Mouse (Mus musculus) forebrain, embryonic 12.5 days (tissue): Measurements from ENCODE around the gene Trim67. TPM values are rescaled to one million over a fixed set of nuclear protein-coding genes. Genes with fewer than 3 reads are reported as not detected.

ENCODE experiments used
- ATAC-seq: fragments of 200-750 bp; cut with Nextera tagmentation; 2 replicates; pipeline ENCODE4 v1.8.0; 2017; ENCODE audit warnings: moderate TSS enrichment; ENCODE audit not compliant: low FRiP score
- H3K27ac ChIP-seq: fragments of 300-500 bp; sonication (generic); 2 replicates; pipeline ENCODE4 v1.5.1; 2016; ENCODE audit warnings: mild to moderate bottlenecking
- H3K27me3 ChIP-seq: fragments of 300-500 bp; sonication (generic); 2 replicates; pipeline ENCODE4 v1.6.1; 2016; ENCODE audit warnings: mild to moderate bottlenecking
- H3K36me3 ChIP-seq: fragments of 300-500 bp; sonication (generic); replicated peaks from 2 replicates; pipeline ENCODE4 v1.6.1; 2016; ENCODE audit warnings: mild to moderate bottlenecking
- H3K4me1 ChIP-seq: fragments of 300-500 bp; sonication (generic); 2 replicates; pipeline ENCODE4 v1.6.1; 2016
- H3K4me2 ChIP-seq: fragments of 300-500 bp; sonication (generic); 2 replicates; pipeline ENCODE4 v1.6.1; 2016; ENCODE audit warnings: mild to moderate bottlenecking, moderate library complexity
- H3K4me3 ChIP-seq: fragments of 300-500 bp; sonication (generic); replicated peaks from 2 replicates; pipeline ENCODE4 v1.5.1; 2016; ENCODE audit warnings: mild to moderate bottlenecking
- H3K9ac ChIP-seq: fragments of 300-500 bp; sonication (generic); 2 replicates; pipeline ENCODE4 v1.6.1; 2016; ENCODE audit warnings: mild to moderate bottlenecking
- H3K9me3 ChIP-seq: fragments of 300-500 bp; sonication (generic); 2 replicates; pipeline ENCODE4 v1.6.1; 2016
- WGBS: fragments of 180-500 bp; shearing (Covaris S2); methylation state at CpG from one replicate; pipeline ENCODE4 v1.1.7; 2016; 5-methylcytosine and 5-hydroxymethylcytosine counted together
- polyA plus RNA-seq: library from polyadenylated mRNA; unstranded; fragments of >200 nt; fragmentation: Nextera tagmentation; extraction: Ambion mirVana; gene quantifications from 2 replicates; pipeline ENCODE4 v1.2.1, GENCODE M21; 2016

The Trim67 gene
- polyA plus RNA-seq, 1 experiment from 2014 or later: 6.1 TPM

GRCm38 (mm10) chr8:124819612-124820115 is 26.8 kb downstream of the Trim67 start:
- no peak overlapping the region for H3K4me2 ChIP-seq
- no peak overlapping the region for H3K9ac ChIP-seq
- ATAC-seq: no peak
- H3K4me1 ChIP-seq: no peaks in the 10 kb centered on the region
- no peak overlapping the region for H3K4me3 ChIP-seq
- peaks cover 7% of the 10 kb centered on the region for H3K36me3 ChIP-seq
- peaks cover 28% of the 10 kb centered on the region for H3K27me3 ChIP-seq
- WGBS: 80% methylated on average over 6 of the region's 6 CpGs
- no peak overlapping the region for H3K27ac ChIP-seq
- peaks cover 9% of the 10 kb centered on the region for H3K9me3 ChIP-seq

- H3K36me3 ChIP-seq: peaks cover 7% of the 10 kb centered on the region
Observed at GRCm38 (mm10) chr8:124820125-124820524, 27.2 kb downstream of the Trim67 start.

GRCm38 (mm10) chr8:124823497-124823896 is 30.6 kb downstream of the Trim67 start:
- WGBS: 78% methylated on average over 6 of the region's 6 CpGs
- Histone ChIP-seq H3K36me3 (no peaks in the 10 kb centered on the region; the same call in 1 of the 2 replicates), H3K4me2 (no peak overlapping the region), H3K4me3 (no peak overlapping the region), H3K27ac (no peak overlapping the region), H3K9ac (no peak overlapping the region), H3K9me3 (no peaks in the 10 kb centered on the region), H3K27me3 (peaks cover 46% of the 10 kb centered on the region), H3K4me1 (0 out of 2 replicates have a peak, but pooled peaks cover 4% of the 10 kb centered on the region)
- ATAC-seq: no peak

More at GRCm38 (mm10) chr8:124820125-124820524, 27.2 kb downstream of the Trim67 start:
- Histone ChIP-seq H3K9ac (no peak overlapping the region), H3K27me3 (peaks cover 28% of the 10 kb centered on the region), H3K4me3 (no peak overlapping the region), H3K27ac (no peak overlapping the region), H3K4me1 (no peaks in the 10 kb centered on the region), H3K4me2 (no peak overlapping the region), H3K9me3 (peaks cover 9% of the 10 kb centered on the region)
- 72% methylated on average over 11 of the region's 11 CpGs for WGBS
- no peak for ATAC-seq

GRCm38 (mm10) chr8:124826658-124827057 is 33.8 kb downstream of the Trim67 start:
- Histone ChIP-seq H3K27ac (no peak overlapping the region), H3K9me3 (no peaks in the 10 kb centered on the region), H3K4me1 (0 out of 2 replicates have a peak, but pooled peaks cover 4% of the 10 kb centered on the region), H3K4me2 (no peak overlapping the region), H3K27me3 (peaks cover 38% of the 10 kb centered on the region), H3K9ac (no peak overlapping the region), H3K36me3 (no peaks in the 10 kb centered on the region; the same call in 1 of the 2 replicates), H3K4me3 (no peak overlapping the region)
- 30% methylated on average over 7 of the region's 7 CpGs for WGBS
- ATAC-seq: no peak

- no peak overlapping the region for H3K4me2 ChIP-seq
- H3K4me1 ChIP-seq: 0 out of 2 replicates have a peak, but pooled peaks cover 4% of the 10 kb centered on the region
- ATAC-seq: no peak
- H3K27me3 ChIP-seq: peaks cover 39% of the 10 kb centered on the region
- WGBS: 2% methylated on average over 5 of the region's 5 CpGs
- H3K4me3 ChIP-seq: no peak overlapping the region
- H3K36me3 ChIP-seq: no peaks in the 10 kb centered on the region; the same call in 1 of the 2 replicates
- no peak overlapping the region for H3K9ac ChIP-seq
- H3K27ac ChIP-seq: no peak overlapping the region
- no peaks in the 10 kb centered on the region for H3K9me3 ChIP-seq
Observed at GRCm38 (mm10) chr8:124827387-124827786, 34.5 kb downstream of the Trim67 start.

- no peak for ATAC-seq
- Histone ChIP-seq H3K9me3 (no peaks in the 10 kb centered on the region), H3K4me1 (0 out of 2 replicates have a peak, but pooled peaks cover 4% of the 10 kb centered on the region), H3K4me3 (no peak overlapping the region), H3K27ac (no peak overlapping the region), H3K4me2 (no peak overlapping the region), H3K36me3 (no peaks in the 10 kb centered on the region), H3K9ac (no peak overlapping the region), H3K27me3 (peaks cover 35% of the 10 kb centered on the region)
- WGBS: 85% methylated on average over 24 of the region's 24 CpGs
Observed at GRCm38 (mm10) chr8:124828561-124829240, 35.8 kb downstream of the Trim67 start.

- no peak for ATAC-seq
- H3K9me3 ChIP-seq: no peaks in the 10 kb centered on the region
- 0 out of 2 replicates have a peak, but pooled peaks cover 4% of the 10 kb centered on the region for H3K4me1 ChIP-seq
- H3K27ac ChIP-seq: no peak overlapping the region
- peaks cover 35% of the 10 kb centered on the region for H3K27me3 ChIP-seq
- no peak overlapping the region for H3K4me3 ChIP-seq
- H3K4me2 ChIP-seq: no peak overlapping the region
- 85% methylated on average over 13 of the region's 13 CpGs for whole genome bisulfite sequencing
- H3K9ac ChIP-seq: no peak overlapping the region
- H3K36me3 ChIP-seq: no peaks in the 10 kb centered on the region
Observed at GRCm38 (mm10) chr8:124830050-124830449, 37.2 kb downstream of the Trim67 start.

- no peak overlapping the region for H3K4me2 ChIP-seq
- ATAC-seq: no peak
- 0 out of 2 replicates have a peak, but pooled peaks cover 3% of the 10 kb centered on the region for H3K4me1 ChIP-seq
- 81% methylated on average over 6 of the region's 6 CpGs for WGBS
- no peak overlapping the region for H3K9ac ChIP-seq
- no peaks in the 10 kb centered on the region for H3K9me3 ChIP-seq
- H3K36me3 ChIP-seq: no peaks in the 10 kb centered on the region
- no peak overlapping the region for H3K4me3 ChIP-seq
- H3K27me3 ChIP-seq: peaks cover 30% of the 10 kb centered on the region
- H3K27ac ChIP-seq: no peak overlapping the region
Observed at GRCm38 (mm10) chr8:124831531-124831930, 38.6 kb downstream of the Trim67 start.

GRCm38 (mm10) chr8:124831941-124832340 is 39.0 kb downstream of the Trim67 start:
- no peak overlapping the region for H3K4me3 ChIP-seq
- H3K4me1 ChIP-seq: no peaks in the 10 kb centered on the region
- no peak for ATAC-seq
- no peak overlapping the region for H3K27ac ChIP-seq
- H3K36me3 ChIP-seq: no peaks in the 10 kb centered on the region
- H3K9me3 ChIP-seq: no peaks in the 10 kb centered on the region
- H3K9ac ChIP-seq: no peak overlapping the region
- no peak overlapping the region for H3K4me2 ChIP-seq
- 89% methylated on average over 6 of the region's 6 CpGs for WGBS
- peaks cover 26% of the 10 kb centered on the region for H3K27me3 ChIP-seq

GRCm38 (mm10) chr8:124833430-124834205 is 40.7 kb downstream of the Trim67 start:
- Histone ChIP-seq H3K27ac (no peak overlapping the region), H3K9ac (no peak overlapping the region), H3K36me3 (peaks cover 14% of the 10 kb centered on the region), H3K9me3 (no peaks in the 10 kb centered on the region), H3K27me3 (peaks cover 16% of the 10 kb centered on the region; the same call in 1 of the 2 replicates), H3K4me1 (no peaks in the 10 kb centered on the region), H3K4me2 (no peak overlapping the region), H3K4me3 (no peak overlapping the region)
- WGBS: 50% methylated on average over 15 of the region's 15 CpGs
- no peak for ATAC-seq

GRCm38 (mm10) chr8:124835848-124836247 is 43.0 kb downstream of the Trim67 start:
- H3K36me3 ChIP-seq: peaks cover 36% of the 10 kb centered on the region
- H3K4me1 ChIP-seq: no peaks in the 10 kb centered on the region
- H3K4me3 ChIP-seq: no peak overlapping the region
- no peaks in the 10 kb centered on the region for H3K9me3 ChIP-seq
- no peak for ATAC-seq
- H3K4me2 ChIP-seq: no peak overlapping the region
- no peak overlapping the region for H3K9ac ChIP-seq
- H3K27ac ChIP-seq: no peak overlapping the region
- 0 out of 2 replicates have a peak, but pooled peaks cover 4% of the 10 kb centered on the region for H3K27me3 ChIP-seq

- H3K9ac ChIP-seq: no peak overlapping the region
- peaks cover 40% of the 10 kb centered on the region for H3K36me3 ChIP-seq
- no peak for ATAC-seq
- H3K4me3 ChIP-seq: no peak overlapping the region
- H3K4me2 ChIP-seq: no peak overlapping the region
- H3K4me1 ChIP-seq: no peaks in the 10 kb centered on the region
- H3K9me3 ChIP-seq: no peaks in the 10 kb centered on the region
- WGBS: 84% methylated on average over 7 of the region's 7 CpGs
- 0 out of 2 replicates have a peak, but pooled peaks cover 4% of the 10 kb centered on the region for H3K27me3 ChIP-seq
- no peak overlapping the region for H3K27ac ChIP-seq
Observed at GRCm38 (mm10) chr8:124836273-124836672, 43.4 kb downstream of the Trim67 start.
